Mouse (Mus musculus) T-cell, adult 2 months (primary cell): ENCODE results near the gene Rbfox3.

Source experiments
- DNase-seq: peaks from one replicate; pipeline ENCODE4 v3.0.0; 2022; ENCODE audit warnings: low spot score

The Rbfox3 gene

GRCm38 (mm10) chr11:118605570-118605969, 305.8 kb downstream of the Rbfox3 start:
- no peak for DNase-seq

- DNase-seq, result no peak
Observed at GRCm38 (mm10) chr11:118604206-118604605, 307.2 kb downstream of the Rbfox3 start.

GRCm38 (mm10) chr11:118603126-118603525, 308.3 kb downstream of the Rbfox3 start:
- no peak for DNase-seq

- DNase-seq, result no peak
Observed at GRCm38 (mm10) chr11:118601484-118601883, 309.9 kb downstream of the Rbfox3 start.

GRCm38 (mm10) chr11:118600168-118600567, 311.2 kb downstream of the Rbfox3 start:
- DNase-seq, result no peak

- DNase-seq, result no peak
Observed at GRCm38 (mm10) chr11:118598726-118599125, 312.7 kb downstream of the Rbfox3 start.

GRCm38 (mm10) chr11:118584826-118585225, 326.6 kb downstream of the Rbfox3 start:
- DNase-seq, result peak; percentile 8

GRCm38 (mm10) chr11:118583989-118584388, 327.4 kb downstream of the Rbfox3 start:
- DNase-seq, result no peak

GRCm38 (mm10) chr11:118583573-118583972, 327.8 kb downstream of the Rbfox3 start:
- DNase-seq, result no peak

- DNase-seq, result no peak
Observed at GRCm38 (mm10) chr11:118581019-118581418, 330.4 kb downstream of the Rbfox3 start.

GRCm38 (mm10) chr11:118579622-118580021, 331.8 kb downstream of the Rbfox3 start:
- no peak for DNase-seq

- no peak for DNase-seq
Observed at GRCm38 (mm10) chr11:118577271-118577670, 334.1 kb downstream of the Rbfox3 start.

GRCm38 (mm10) chr11:118576611-118577010, 334.8 kb downstream of the Rbfox3 start:
- DNase-seq, result no peak

GRCm38 (mm10) chr11:118574418-118574817, 337.0 kb downstream of the Rbfox3 start:
- DNase-seq, result no peak

- peak; percentile 5 for DNase-seq
Observed at GRCm38 (mm10) chr11:118573569-118573968, 337.8 kb downstream of the Rbfox3 start.

GRCm38 (mm10) chr11:118573000-118573399, 338.4 kb downstream of the Rbfox3 start:
- DNase-seq, result no peak

GRCm38 (mm10) chr11:118570164-118570563, 341.2 kb downstream of the Rbfox3 start:
- DNase-seq, result no peak

- DNase-seq, result no peak
Observed at GRCm38 (mm10) chr11:118569571-118570062, 341.8 kb downstream of the Rbfox3 start.

GRCm38 (mm10) chr11:118563877-118564276, 347.5 kb downstream of the Rbfox3 start:
- no peak for DNase-seq

- DNase-seq, result no peak
Observed at GRCm38 (mm10) chr11:118562847-118563246, 348.6 kb downstream of the Rbfox3 start.

- no peak for DNase-seq
Observed at GRCm38 (mm10) chr11:118558193-118558592, 353.2 kb downstream of the Rbfox3 start.

- no peak for DNase-seq
Observed at GRCm38 (mm10) chr11:118555631-118556030, 355.8 kb downstream of the Rbfox3 start.

GRCm38 (mm10) chr11:118554542-118554941, 356.9 kb downstream of the Rbfox3 start:
- DNase-seq, result no peak

GRCm38 (mm10) chr11:118553926-118554325, 357.5 kb downstream of the Rbfox3 start:
- DNase-seq, result no peak

GRCm38 (mm10) chr11:118553001-118553400, 358.4 kb downstream of the Rbfox3 start:
- DNase-seq, result no peak
